22 mouse cellular contexts compared by ENCODE assay signal in genomic region chr11:43727796-43728195, GRCm38 (mm10). TPM values are rescaled to one million over a fixed set of nuclear protein-coding genes. Genes with fewer than 3 reads are reported as not detected.
DNase-seq lines count a peak whose midpoint lies in the region; ATAC-seq and TF ChIP-seq lines count a peak whose summit lies in the region.
"Had no signal": no experiment of that assay in that cellular context is flagged by ENCODE, and none has a peak within 500 bp of the region (broad histone marks: within the 10 kb centered on the region; RNA-seq: fewer than 3 reads in every experiment).

No protein-coding gene starts in this region.

- no peak overlapping the region for H3K4me2 ChIP-seq in liver, embryonic 11.5 days
- H3K4me2 ChIP-seq in myocyte (ENCODE audit: low read depth) = no peak overlapping the region
- H3K4me2 ChIP-seq: forebrain, embryonic 12.5 days had no signal

- H3K79me2 ChIP-seq in myocyte (ENCODE audit: control insufficient read depth, insufficient read depth) = no peaks in the 10 kb centered on the region

- no peaks in the 10 kb centered on the region for H3K9me3 ChIP-seq in heart, embryonic 10.5 days
- H3K9me3 ChIP-seq in megakaryocyte, embryonic 14.5 days = no peaks in the 10 kb centered on the region
- H3K9me3 ChIP-seq in liver, embryonic 11.5 days (ENCODE audit: control insufficient read depth, low read length) = no peaks in the 10 kb centered on the region
- H3K9me3 ChIP-seq: embryonic facial prominence, embryonic 10.5 days; forebrain, embryonic 12.5 days; hindbrain, embryonic 10.5 days; midbrain, embryonic 10.5 days had no signal

- no peak overlapping the region for H3K9ac ChIP-seq in liver, embryonic 11.5 days (ENCODE audit: low read depth, low read length)
- H3K9ac ChIP-seq: forebrain, embryonic 12.5 days had no signal

- H3K4me1 ChIP-seq in heart, embryonic 10.5 days = no peaks in the 10 kb centered on the region
- peaks cover 74% of the 10 kb centered on the region for H3K4me1 ChIP-seq in megakaryocyte, embryonic 14.5 days
- peaks cover 3% of the 10 kb centered on the region; the same call in 1 of the 2 replicates for H3K4me1 ChIP-seq in liver, embryonic 11.5 days (replicated peaks; ENCODE audit: control insufficient read depth, insufficient read depth, low read length)
- H3K4me1 ChIP-seq: embryonic facial prominence, embryonic 10.5 days; forebrain, embryonic 12.5 days; hindbrain, embryonic 10.5 days; midbrain, embryonic 10.5 days had no signal

- peaks cover 52% of the 10 kb centered on the region for H3K36me3 ChIP-seq in heart, embryonic 10.5 days
- peaks cover 86% of the 10 kb centered on the region for H3K36me3 ChIP-seq in megakaryocyte, embryonic 14.5 days (replicated peaks; ENCODE audit: low read length)
- peaks cover 11% of the 10 kb centered on the region for H3K36me3 ChIP-seq in liver, embryonic 11.5 days (ENCODE audit: control insufficient read depth, insufficient read depth, low read length)
- peaks cover 6% of the 10 kb centered on the region for H3K36me3 ChIP-seq in myocyte (ENCODE audit: control insufficient read depth, insufficient read depth)

- ATAC-seq in megakaryocyte, adult 5-6 weeks (ENCODE audit: poor library complexity, severe bottlenecking) = no peak
- peak; percentile 78 for ATAC-seq in liver, embryonic 11.5 days (replicated peaks; ENCODE audit: low FRiP score)
- ATAC-seq: inflammation-experienced regulatory T-cells, adult 6 months had no signal

- no peak for TF ChIP-seq POLR2A in myocyte (IDR thresholded peaks at IDR 0.05; ENCODE audit: insufficient read length, low read depth)

- peak; percentile 67 for DNase-seq in heart, adult 11 months
- no peak for DNase-seq in heart, embryonic 10.5 days (ENCODE audit: low spot score)
- no peak for DNase-seq in liver, embryonic 11.5 days (ENCODE audit: low spot score)
- no peak for DNase-seq in frontal cortex, postnatal 36 days (ENCODE audit: low spot score in 2 of 2)
- DNase-seq in retina, embryonic 14.5 days (ENCODE audit: low spot score) = no peak
- DNase-seq: adrenal gland, adult 2 months; cerebellum, adult 11 months; cerebellum, postnatal 25 days; gastrocnemius, postnatal 14 days; heart, adult 2 months; kidney, adult 8-10 months; retina, postnatal 1 day; right cerebral cortex, postnatal 4 days had no signal

- H3K27ac ChIP-seq in heart, embryonic 10.5 days = no peak overlapping the region
- no peak overlapping the region for H3K27ac ChIP-seq in liver, embryonic 11.5 days (ENCODE audit: low read depth, low read length)
- H3K27ac ChIP-seq: embryonic facial prominence, embryonic 10.5 days; forebrain, embryonic 12.5 days; heart, adult 2 months; hindbrain, embryonic 10.5 days; midbrain, embryonic 10.5 days had no signal

- no peak overlapping the region for H3K4me3 ChIP-seq in heart, embryonic 10.5 days
- peak overlapping the region; percentile 76 for H3K4me3 ChIP-seq in megakaryocyte, embryonic 14.5 days (replicated peaks)
- H3K4me3 ChIP-seq in liver, embryonic 11.5 days (ENCODE audit: low read depth, low read length) = no peak overlapping the region
- H3K4me3 ChIP-seq in myocyte = no peak overlapping the region
- H3K4me3 ChIP-seq: embryonic facial prominence, embryonic 10.5 days; forebrain, embryonic 12.5 days; heart, adult 2 months; hindbrain, embryonic 10.5 days; midbrain, embryonic 10.5 days had no signal

- H3ac ChIP-seq in myocyte (ENCODE audit: control insufficient read depth, insufficient read length) = no peak overlapping the region

- WGBS in heart, embryonic 10.5 days = 75% methylated on average over 7 of the region's 7 CpGs
- 36% methylated on average over 7 of the region's 7 CpGs for WGBS in liver, embryonic 11.5 days

- H3K27me3 ChIP-seq in heart, embryonic 10.5 days (ENCODE audit: insufficient read depth, poor library complexity, severe bottlenecking) = no peaks in the 10 kb centered on the region
- H3K27me3 ChIP-seq in megakaryocyte, embryonic 14.5 days (replicated peaks) = no peaks in the 10 kb centered on the region
- H3K27me3 ChIP-seq in liver, embryonic 11.5 days (replicated peaks; ENCODE audit: control insufficient read depth, insufficient read depth, low read length) = no peaks in the 10 kb centered on the region
- H3K27me3 ChIP-seq in myocyte (ENCODE audit: control insufficient read depth, insufficient read depth, insufficient read length) = no peaks in the 10 kb centered on the region
- H3K27me3 ChIP-seq: CH12.LX; forebrain, embryonic 12.5 days had no signal

TF ChIP-seq in myocyte, 11 proteins besides CTCF, POLR2A, EP300 and RAD21:
- TF ChIP-seq POLR2AphosphoS2 (IDR thresholded peaks at IDR 0.05; ENCODE audit: insufficient read length, low read depth) (peak; percentile 78), USF1 (IDR thresholded peaks at IDR 0.05; ENCODE audit: low read depth) (no peak)

RNA-seq across cellular contexts. Expression of gene Ttc1, which starts 20.0 kb away (rescaled TPM):
- polyA plus RNA-seq in heart, embryonic 10.5 days (2016; fragmentation: Nextera tagmentation; extraction: Ambion mirVana) = 58.6 and 68.2 TPM in 2 replicates
- 19.9 TPM in 1 of 2 replicates, not detected in the other for polyA plus RNA-seq in megakaryocyte, embryonic 14.5 days (2012; ENCODE audit: insufficient read depth, low replicate concordance)
- total RNA-seq in megakaryocyte, adult 5-6 weeks (2015) = 32.1 and 37.8 TPM in 2 replicates
- 56.4 and 65.2 TPM in 2 replicates for total RNA-seq in megakaryocyte, adult 5-6 weeks (2017)
- polyA plus RNA-seq in liver, embryonic 11.5 days (2014; fragmentation: Nextera tagmentation; extraction: Ambion mirVana) = 75.4 and 76.1 TPM in 2 replicates
- 39.0 TPM for polyA plus RNA-seq in myocyte (2012; fragmentation: generic; extraction: Trizol)

RNA-seq across cellular contexts. Expression of gene Pwwp2a, which starts 46.0 kb away (rescaled TPM):
- polyA plus RNA-seq in heart, embryonic 10.5 days (2016; fragmentation: Nextera tagmentation; extraction: Ambion mirVana) = 19.6 and 26.8 TPM in 2 replicates
- 2.3 and 12.6 TPM in 2 replicates for polyA plus RNA-seq in megakaryocyte, embryonic 14.5 days (2012; ENCODE audit: insufficient read depth, low replicate concordance)
- total RNA-seq in megakaryocyte, adult 5-6 weeks (2015) = 28.9 and 29.2 TPM in 2 replicates
- 21.5 and 21.9 TPM in 2 replicates for total RNA-seq in megakaryocyte, adult 5-6 weeks (2017)
- polyA plus RNA-seq in liver, embryonic 11.5 days (2014; fragmentation: Nextera tagmentation; extraction: Ambion mirVana) = 26.1 and 30.3 TPM in 2 replicates
- polyA plus RNA-seq in myocyte (2012; fragmentation: generic; extraction: Trizol) = 4.9 TPM
